Mouse (Mus musculus) left cerebral cortex, adult 8-10 months (tissue): ENCODE results near the gene Myh4. TPM values are rescaled to one million over a fixed set of nuclear protein-coding genes. Genes with fewer than 3 reads are reported as not detected.
A peak's percentile ranks its signal among the peaks of the same experiment; 100 is the strongest.

Experiments used
- DNase-seq, 2 experiments: peaks; one replicate each; pipeline ENCODE4 v3.0.0; 2022; ENCODE audit warnings: low spot score in 2 of 2
- total RNA-seq, 4 experiments: library from RNA; stranded (reverse); gene quantifications; 2 replicates each; pipeline ENCODE4 v1.2.4; 2022

The Myh4 gene
- total RNA-seq = 1 to 10 TPM in 3 of 4 experiments, under 1 TPM in 1; 0.28 to 9.3 (median 5.5) TPM

GRCm38 (mm10) chr11:67237481-67238079 is at the start of gene Myh4:
Gene Myh4, plus strand, starts transcription at chr11:67238029.
- no peak for DNase-seq

GRCm38 (mm10) chr11:67190316-67190715 is 47.5 kb upstream of the Myh4 start:
- DNase-seq = no peak

GRCm38 (mm10) chr11:67190814-67191213 is 47.0 kb upstream of the Myh4 start:
- DNase-seq = no peak

GRCm38 (mm10) chr11:67191496-67191895 is 46.3 kb upstream of the Myh4 start:
- DNase-seq = no peak

- DNase-seq = no peak
These were observed 38.5 kb upstream of the Myh4 start for GRCm38 (mm10) chr11:67199321-67199720.

GRCm38 (mm10) chr11:67199752-67200151 is 38.1 kb upstream of the Myh4 start, which contains the start of gene Myh1:
Gene Myh1, plus strand, starts transcription at chr11:67200052.
- no peak for DNase-seq

- DNase-seq = no peak
These were observed 33.1 kb upstream of the Myh4 start for GRCm38 (mm10) chr11:67204766-67205165.

GRCm38 (mm10) chr11:67221803-67222202 is 16.0 kb upstream of the Myh4 start:
- peak in 1 of 2 experiments; percentile 38 for DNase-seq

- DNase-seq = no peak
These were observed 13.4 kb upstream of the Myh4 start for GRCm38 (mm10) chr11:67224466-67224865.

GRCm38 (mm10) chr11:67228731-67229130 is 9.1 kb upstream of the Myh4 start:
- DNase-seq = no peak

GRCm38 (mm10) chr11:67229166-67229565 is 8.7 kb upstream of the Myh4 start:
- peak in 1 of 2 experiments; percentile 28 for DNase-seq

- DNase-seq = no peak
These were observed 7.9 kb upstream of the Myh4 start for GRCm38 (mm10) chr11:67229946-67230345.

GRCm38 (mm10) chr11:67235639-67236358 is 2.0 kb upstream of the Myh4 start:
- DNase-seq = peak in 1 of 2 experiments; percentile 25

- no peak for DNase-seq
These were observed 1.0 kb upstream of the Myh4 start for GRCm38 (mm10) chr11:67236799-67237198.

GRCm38 (mm10) chr11:67241051-67241450 is 3.2 kb downstream of the Myh4 start:
- DNase-seq = no peak

- no peak for DNase-seq
These were observed 15.9 kb downstream of the Myh4 start for GRCm38 (mm10) chr11:67253691-67254090.

GRCm38 (mm10) chr11:67257048-67257447 is 19.2 kb downstream of the Myh4 start:
- no peak for DNase-seq

- no peak for DNase-seq
These were observed 23.1 kb downstream of the Myh4 start for GRCm38 (mm10) chr11:67260956-67261355.

- DNase-seq = no peak
These were observed 38.9 kb downstream of the Myh4 start, which contains the start of gene Myh8 for GRCm38 (mm10) chr11:67276601-67277174. Gene Myh8, plus strand, starts transcription at chr11:67277124.

GRCm38 (mm10) chr11:67293440-67293839 is 55.6 kb downstream of the Myh4 start:
- DNase-seq = peak in 1 of 2 experiments; percentile 29
